8 mouse cellular contexts compared by ENCODE assay signal in the genomic region with DNA sequence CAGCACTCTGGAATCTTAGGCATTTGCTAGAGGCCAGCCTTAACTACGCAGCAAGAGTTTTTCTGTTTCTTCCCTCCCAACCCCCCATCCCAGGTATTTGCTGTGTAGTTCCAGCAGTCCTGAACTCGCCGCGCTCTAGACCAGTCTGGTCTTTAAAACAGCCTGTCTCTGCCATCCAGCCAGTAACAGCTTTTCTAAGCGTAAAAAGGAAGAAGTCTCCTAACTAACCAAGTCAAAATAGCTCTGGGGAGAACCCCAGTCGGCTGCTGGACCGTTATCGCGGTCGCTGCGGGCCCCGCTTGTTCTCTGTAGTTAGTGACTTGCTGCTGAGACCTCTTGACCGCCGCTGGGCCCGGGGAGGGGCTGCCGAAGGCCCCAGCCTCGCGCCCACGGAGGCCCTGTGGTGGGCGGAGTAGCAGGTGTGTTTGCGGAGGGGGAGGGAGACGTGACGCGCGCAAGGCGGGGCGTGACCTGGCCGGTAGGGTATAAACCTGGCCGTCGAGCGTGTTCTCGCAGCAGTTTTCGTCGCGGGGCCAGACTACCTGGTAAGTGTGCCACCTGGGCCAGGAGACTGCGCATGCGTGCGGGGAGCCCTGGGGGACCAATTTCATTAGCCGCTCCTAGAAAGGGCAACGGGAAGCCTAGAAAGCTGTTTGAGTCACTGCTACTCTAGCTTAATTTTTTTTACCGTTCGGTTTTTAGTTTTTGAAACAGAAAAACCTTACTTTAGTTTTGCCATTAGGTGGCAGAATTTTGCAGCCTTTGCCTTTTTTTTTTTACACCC. TPM values are rescaled to one million over a fixed set of nuclear protein-coding genes. Genes with fewer than 3 reads are reported as not detected.
A peak's percentile ranks its signal among the peaks of the same experiment; 100 is the strongest.
DNase-seq lines count a peak whose midpoint lies in the region; ATAC-seq and TF ChIP-seq lines count a peak whose summit lies in the region.

No protein-coding gene starts in this region.

- TF ChIP-seq EP300 in liver, embryonic 14.5 days (IDR thresholded peaks at IDR 0.05; ENCODE audit: low read depth): peak; percentile 52; the same call in 1 of the 2 replicates

- ATAC-seq in erythroblast, adult 5-6 weeks (replicated peaks; ENCODE audit: low FRiP score, poor library complexity, severe bottlenecking): peak; percentile 74
- peak; percentile 88 for ATAC-seq in heart, embryonic 12.5 days (ENCODE audit: insufficient number of reproducible peaks, low FRiP score)
- peak; percentile 89 for ATAC-seq in kidney, embryonic 16.5 days (ENCODE audit: low FRiP score, low TSS enrichment)
- peak; percentile 72 for ATAC-seq in liver, embryonic 14.5 days (ENCODE audit: insufficient read depth)
- ATAC-seq in stomach, embryonic 16.5 days (ENCODE audit: insufficient read depth, low FRiP score): peak; percentile 91

- under 1% methylated on average over 42 of the region's 42 CpGs for WGBS in heart, embryonic 12.5 days
- WGBS in kidney, embryonic 16.5 days: under 1% methylated on average over 42 of the region's 42 CpGs
- under 1% methylated on average over 42 of the region's 42 CpGs for WGBS in liver, embryonic 14.5 days (ENCODE audit: insufficient replicate concordance)
- WGBS in stomach, embryonic 16.5 days: under 1% methylated on average over 42 of the region's 42 CpGs

- H3K36me3 ChIP-seq in heart, embryonic 12.5 days: no peaks in the 10 kb centered on the region
- no peaks in the 10 kb centered on the region for H3K36me3 ChIP-seq in kidney, embryonic 16.5 days (ENCODE audit: insufficient read depth, low read length)
- H3K36me3 ChIP-seq in liver, embryonic 14.5 days (replicated peaks; ENCODE audit: control insufficient read depth, insufficient read depth, low read depth): peaks cover 22% of the 10 kb centered on the region
- no peaks in the 10 kb centered on the region for H3K36me3 ChIP-seq in stomach, embryonic 16.5 days (ENCODE audit: control insufficient read depth, insufficient read depth, low read length)

- peak; percentile 90 for DNase-seq in CD4-positive helper T cell, adult 2 months (ENCODE audit: low read depth, low spot score)
- DNase-seq in brain, adult 2 months (ENCODE audit: low read depth, low spot score): peak; percentile 88
- peak; percentile 76 to 81 (median 77) for DNase-seq in liver, embryonic 14.5 days (ENCODE audit: low read depth in 3 of 3, low spot score in 3 of 3)
- peak; percentile 67 for DNase-seq in neural tube, embryonic 10.5 days (ENCODE audit: extremely low spot score, low spot score)

- peak overlapping the region; percentile 95 for H3K4me2 ChIP-seq in heart, embryonic 12.5 days
- peak overlapping the region; percentile 93 for H3K4me2 ChIP-seq in kidney, embryonic 16.5 days (replicated peaks; ENCODE audit: low read depth, low read length)
- H3K4me2 ChIP-seq in liver, embryonic 14.5 days (ENCODE audit: low read depth): peak overlapping the region; percentile 74
- H3K4me2 ChIP-seq in stomach, embryonic 16.5 days (ENCODE audit: low read depth, low read length): peak overlapping the region; percentile 94

- H3K4me1 ChIP-seq in heart, embryonic 12.5 days (replicated peaks): peaks cover 59% of the 10 kb centered on the region
- peaks cover 32% of the 10 kb centered on the region for H3K4me1 ChIP-seq in kidney, embryonic 16.5 days (ENCODE audit: insufficient read depth, low read length)
- peaks cover 79 to 82% of the 10 kb centered on the region in 2 experiments for H3K4me1 ChIP-seq in liver, embryonic 14.5 days (replicated peaks; ENCODE audit: control insufficient read depth in 2 of 2, insufficient read depth in 2 of 2, low read length in 1 of 2)
- peaks cover 53% of the 10 kb centered on the region for H3K4me1 ChIP-seq in stomach, embryonic 16.5 days (ENCODE audit: control insufficient read depth, insufficient read depth, low read length)

- peak overlapping the region; percentile 79 for H3K9ac ChIP-seq in heart, embryonic 12.5 days
- peak overlapping the region; percentile 68 for H3K9ac ChIP-seq in kidney, embryonic 16.5 days (replicated peaks; ENCODE audit: low read length)
- peak overlapping the region; percentile 88 for H3K9ac ChIP-seq in liver, embryonic 14.5 days (replicated peaks)
- H3K9ac ChIP-seq in stomach, embryonic 16.5 days (ENCODE audit: low read length): peak overlapping the region; percentile 75

- H3K27me3 ChIP-seq in heart, embryonic 12.5 days (replicated peaks): no peaks in the 10 kb centered on the region
- H3K27me3 ChIP-seq in kidney, embryonic 16.5 days (ENCODE audit: insufficient read depth, low read length): no peaks in the 10 kb centered on the region
- H3K27me3 ChIP-seq in liver, embryonic 14.5 days (ENCODE audit: control insufficient read depth, insufficient read depth, low read length): no peaks in the 10 kb centered on the region
- H3K27me3 ChIP-seq in stomach, embryonic 16.5 days (ENCODE audit: control insufficient read depth, insufficient read depth, low read length): no peaks in the 10 kb centered on the region

- 0 out of 2 replicates have a peak, but pooled peaks have one; percentile 15 for TF ChIP-seq CTCF in liver, embryonic 14.5 days (IDR thresholded peaks at IDR 0.05; ENCODE audit: low read depth)

- no peaks in the 10 kb centered on the region for H3K9me3 ChIP-seq in heart, embryonic 12.5 days (replicated peaks)
- no peaks in the 10 kb centered on the region for H3K9me3 ChIP-seq in kidney, embryonic 16.5 days (ENCODE audit: low read length)
- no peaks in the 10 kb centered on the region for H3K9me3 ChIP-seq in liver, embryonic 14.5 days (ENCODE audit: control insufficient read depth, low read length)
- no peaks in the 10 kb centered on the region for H3K9me3 ChIP-seq in stomach, embryonic 16.5 days (replicated peaks; ENCODE audit: control insufficient read depth, low read length)

- peak overlapping the region; percentile 92 for H3K27ac ChIP-seq in heart, embryonic 12.5 days (ENCODE audit: poor library complexity, severe bottlenecking)
- peak overlapping the region; percentile 92 for H3K27ac ChIP-seq in kidney, embryonic 16.5 days (ENCODE audit: low read length)
- peak overlapping the region; percentile 100 for H3K27ac ChIP-seq in liver, embryonic 14.5 days
- H3K27ac ChIP-seq in stomach, embryonic 16.5 days (ENCODE audit: low read length): peak overlapping the region; percentile 92

- peak overlapping the region; percentile 73 for H3K4me3 ChIP-seq in heart, embryonic 12.5 days
- peak overlapping the region; percentile 59 for H3K4me3 ChIP-seq in kidney, embryonic 16.5 days (ENCODE audit: low read length)
- H3K4me3 ChIP-seq in liver, embryonic 14.5 days (ENCODE audit: insufficient read depth in 1 of 2, low read depth in 2 of 2, low read length in 2 of 2): peak overlapping the region; percentile 47 to 85
- H3K4me3 ChIP-seq in stomach, embryonic 16.5 days (replicated peaks; ENCODE audit: low read length): peak overlapping the region; percentile 60

RNA-seq across cellular contexts. Expression of a gene that starts 5.8 kb away (rescaled TPM):
- 661 and 684 TPM in 2 replicates for total RNA-seq in erythroblast, adult 5-6 weeks (2015; ENCODE audit: low replicate concordance)
- total RNA-seq in erythroblast, adult 5-6 weeks (2017; ENCODE audit: low replicate concordance): 773 and 931 TPM in 2 replicates
- 146 and 147 TPM in 2 replicates for polyA plus RNA-seq in heart, embryonic 12.5 days (2016; fragmentation: Nextera tagmentation; extraction: Ambion mirVana)
- 115 and 119 TPM in 2 replicates for polyA plus RNA-seq in kidney, embryonic 16.5 days (2015; fragmentation: Nextera tagmentation; extraction: Ambion mirVana)
- 80.7 and 117 TPM in 2 replicates for polyA plus RNA-seq in liver, embryonic 14.5 days (2012; rRNA removed)
- polyA plus RNA-seq in liver, embryonic 14.5 days (2014; fragmentation: Nextera tagmentation; extraction: Ambion mirVana): 353 and 363 TPM in 2 replicates
- polyA plus RNA-seq in stomach, embryonic 16.5 days (2015; fragmentation: Nextera tagmentation; extraction: Ambion mirVana): 145 and 150 TPM in 2 replicates

RNA-seq across cellular contexts. Expression of a gene that starts 23.6 kb away (rescaled TPM):
- not detected in 2 replicates for total RNA-seq in erythroblast, adult 5-6 weeks (2015; ENCODE audit: low replicate concordance)
- 5.2 TPM in 1 of 2 replicates, not detected in the other for total RNA-seq in erythroblast, adult 5-6 weeks (2017; ENCODE audit: low replicate concordance)
- polyA plus RNA-seq in heart, embryonic 12.5 days (2016; fragmentation: Nextera tagmentation; extraction: Ambion mirVana): not detected in 2 replicates
- polyA plus RNA-seq in kidney, embryonic 16.5 days (2015; fragmentation: Nextera tagmentation; extraction: Ambion mirVana): not detected in 2 replicates
- polyA plus RNA-seq in liver, embryonic 14.5 days (2012; rRNA removed): 0.13 and 0.19 TPM in 2 replicates
- 0.33 and 0.38 TPM in 2 replicates for polyA plus RNA-seq in liver, embryonic 14.5 days (2014; fragmentation: Nextera tagmentation; extraction: Ambion mirVana)
- polyA plus RNA-seq in stomach, embryonic 16.5 days (2015; fragmentation: Nextera tagmentation; extraction: Ambion mirVana): not detected in 2 replicates

RNA-seq across cellular contexts. Expression of a gene that starts 36.2 kb away (rescaled TPM):
- total RNA-seq in erythroblast, adult 5-6 weeks (2015; ENCODE audit: low replicate concordance): 41.2 and 49.4 TPM in 2 replicates
- total RNA-seq in erythroblast, adult 5-6 weeks (2017; ENCODE audit: low replicate concordance): 11.2 and 15.3 TPM in 2 replicates
- 279 and 286 TPM in 2 replicates for polyA plus RNA-seq in heart, embryonic 12.5 days (2016; fragmentation: Nextera tagmentation; extraction: Ambion mirVana)
- 272 and 302 TPM in 2 replicates for polyA plus RNA-seq in kidney, embryonic 16.5 days (2015; fragmentation: Nextera tagmentation; extraction: Ambion mirVana)
- 75.8 and 90.5 TPM in 2 replicates for polyA plus RNA-seq in liver, embryonic 14.5 days (2012; rRNA removed)
- polyA plus RNA-seq in liver, embryonic 14.5 days (2014; fragmentation: Nextera tagmentation; extraction: Ambion mirVana): 196 and 199 TPM in 2 replicates
- polyA plus RNA-seq in stomach, embryonic 16.5 days (2015; fragmentation: Nextera tagmentation; extraction: Ambion mirVana): 218 and 251 TPM in 2 replicates

RNA-seq across cellular contexts. Expression of a gene that starts 36.3 kb away (rescaled TPM):
- total RNA-seq in erythroblast, adult 5-6 weeks (2015; ENCODE audit: low replicate concordance): 12.7 and 19.2 TPM in 2 replicates
- 28.6 and 39.1 TPM in 2 replicates for total RNA-seq in erythroblast, adult 5-6 weeks (2017; ENCODE audit: low replicate concordance)
- 35.5 and 37.9 TPM in 2 replicates for polyA plus RNA-seq in heart, embryonic 12.5 days (2016; fragmentation: Nextera tagmentation; extraction: Ambion mirVana)
- polyA plus RNA-seq in kidney, embryonic 16.5 days (2015; fragmentation: Nextera tagmentation; extraction: Ambion mirVana): 40.8 and 43.1 TPM in 2 replicates
- polyA plus RNA-seq in liver, embryonic 14.5 days (2012; rRNA removed): 4.4 and 6.0 TPM in 2 replicates
- 12.6 and 17.0 TPM in 2 replicates for polyA plus RNA-seq in liver, embryonic 14.5 days (2014; fragmentation: Nextera tagmentation; extraction: Ambion mirVana)
- 29.1 and 30.0 TPM in 2 replicates for polyA plus RNA-seq in stomach, embryonic 16.5 days (2015; fragmentation: Nextera tagmentation; extraction: Ambion mirVana)

Comparison
In these comparisons a context has a peak if more than half of its experiments do, and no peak if none do; other contexts are left out.
1. Peak in every context shown above with its lines: DNase-seq, ATAC-seq, H3K4me3 ChIP-seq and H3K27ac ChIP-seq.